Mouse (Mus musculus): ENCODE measurements around the gene Gxylt1. TPM values are rescaled to one million over a fixed set of nuclear protein-coding genes. Genes with fewer than 3 reads are reported as not detected.
"Not testable (repeated sequence)": the region's sequence is repeated elsewhere in the genome, so short reads cannot be mapped to it uniquely, and the experiment has no call there.

The Gxylt1 gene
- total RNA-seq (2015; ENCODE audit: low replicate concordance) (6.9 and 9.2 TPM in 2 replicates), total RNA-seq (2017; ENCODE audit: low replicate concordance) (8.4 and 11.0 TPM in 2 replicates)

GRCm38 (mm10) chr15:93274679-93275583, at the start of gene Gxylt1:
TSS of gene Gxylt1 (minus strand) at chr15:93275179.
- ATAC-seq (replicated peaks; ENCODE audit: low FRiP score, poor library complexity, severe bottlenecking): peak; percentile 91

- no peak for ATAC-seq (replicated peaks; ENCODE audit: low FRiP score, poor library complexity, severe bottlenecking)
Observed at GRCm38 (mm10) chr15:93318781-93319180, 43.8 kb upstream of the Gxylt1 start.

GRCm38 (mm10) chr15:93310304-93310703, 35.3 kb upstream of the Gxylt1 start:
- ATAC-seq (replicated peaks; ENCODE audit: low FRiP score, poor library complexity, severe bottlenecking): not testable (repeated sequence)

GRCm38 (mm10) chr15:93298197-93298596, 23.2 kb upstream of the Gxylt1 start:
- no peak for ATAC-seq (replicated peaks; ENCODE audit: low FRiP score, poor library complexity, severe bottlenecking)

GRCm38 (mm10) chr15:93294483-93294882, 19.5 kb upstream of the Gxylt1 start:
- ATAC-seq (replicated peaks; ENCODE audit: low FRiP score, poor library complexity, severe bottlenecking): no peak

- ATAC-seq (replicated peaks; ENCODE audit: low FRiP score, poor library complexity, severe bottlenecking): no peak
Observed at GRCm38 (mm10) chr15:93288321-93288720, 13.3 kb upstream of the Gxylt1 start.

- no peak for ATAC-seq (replicated peaks; ENCODE audit: low FRiP score, poor library complexity, severe bottlenecking)
Observed at GRCm38 (mm10) chr15:93287628-93288027, 12.6 kb upstream of the Gxylt1 start.

GRCm38 (mm10) chr15:93285244-93285643, 10.3 kb upstream of the Gxylt1 start:
- ATAC-seq (replicated peaks; ENCODE audit: low FRiP score, poor library complexity, severe bottlenecking): peak; percentile 56

GRCm38 (mm10) chr15:93284326-93284725, 9.3 kb upstream of the Gxylt1 start:
- ATAC-seq (replicated peaks; ENCODE audit: low FRiP score, poor library complexity, severe bottlenecking): peak; percentile 93

- ATAC-seq (replicated peaks; ENCODE audit: low FRiP score, poor library complexity, severe bottlenecking): peak; percentile 61
Observed at GRCm38 (mm10) chr15:93283349-93283748, 8.4 kb upstream of the Gxylt1 start.

- peak; percentile 30 for ATAC-seq (replicated peaks; ENCODE audit: low FRiP score, poor library complexity, severe bottlenecking)
Observed at GRCm38 (mm10) chr15:93276276-93276675, 1.3 kb upstream of the Gxylt1 start.

- peak; percentile 66 for ATAC-seq (replicated peaks; ENCODE audit: low FRiP score, poor library complexity, severe bottlenecking)
Observed at GRCm38 (mm10) chr15:93275623-93276022, 644 bp upstream of the Gxylt1 start.

GRCm38 (mm10) chr15:93273788-93274678, 946 bp downstream of the Gxylt1 start:
- no peak for ATAC-seq (replicated peaks; ENCODE audit: low FRiP score, poor library complexity, severe bottlenecking)

- no peak for ATAC-seq (replicated peaks; ENCODE audit: low FRiP score, poor library complexity, severe bottlenecking)
Observed at GRCm38 (mm10) chr15:93272948-93273347, 2.0 kb downstream of the Gxylt1 start.

- ATAC-seq (replicated peaks; ENCODE audit: low FRiP score, poor library complexity, severe bottlenecking): no peak
Observed at GRCm38 (mm10) chr15:93270289-93270855, 4.6 kb downstream of the Gxylt1 start.

- ATAC-seq (replicated peaks; ENCODE audit: low FRiP score, poor library complexity, severe bottlenecking): no peak
Observed at GRCm38 (mm10) chr15:93269572-93269971, 5.4 kb downstream of the Gxylt1 start.

- no peak for ATAC-seq (replicated peaks; ENCODE audit: low FRiP score, poor library complexity, severe bottlenecking)
Observed at GRCm38 (mm10) chr15:93268001-93268400, 7.0 kb downstream of the Gxylt1 start.

- ATAC-seq (replicated peaks; ENCODE audit: low FRiP score, poor library complexity, severe bottlenecking): no peak
Observed at GRCm38 (mm10) chr15:93267479-93267878, 7.5 kb downstream of the Gxylt1 start.

GRCm38 (mm10) chr15:93266361-93266760, 8.6 kb downstream of the Gxylt1 start:
- ATAC-seq (replicated peaks; ENCODE audit: low FRiP score, poor library complexity, severe bottlenecking): no peak

- 0 out of 2 replicates have a peak, but pooled peaks have one; percentile 41 for ATAC-seq (replicated peaks; ENCODE audit: low FRiP score, poor library complexity, severe bottlenecking)
Observed at GRCm38 (mm10) chr15:93265728-93266127, 9.3 kb downstream of the Gxylt1 start.

Data from erythroblast, adult 5-6 weeks (primary cell).